Mouse (Mus musculus) heart, embryonic 11.5 days (tissue): ENCODE data around the gene Iqschfp. TPM values are rescaled to one million over a fixed set of nuclear protein-coding genes. Genes with fewer than 3 reads are reported as not detected.

Experiments used
- ATAC-seq: fragments of 200-750 bp; cut with Nextera tagmentation; replicated peaks from 2 replicates; pipeline ENCODE4 v1.8.0; 2017; ENCODE audit warnings: moderate library complexity; ENCODE audit not compliant: insufficient number of reproducible peaks, low FRiP score, low TSS enrichment
- H3K27ac ChIP-seq: fragments of 300-500 bp; sonication (generic); 2 replicates; pipeline ENCODE4 v1.5.1; 2014; ENCODE audit warnings: mild to moderate bottlenecking, low read depth, low read length
- H3K27me3 ChIP-seq: fragments of 300-500 bp; sonication (generic); 2 replicates; pipeline ENCODE4 v1.6.1; 2014; ENCODE audit warnings: mild to moderate bottlenecking, low read length, mixed read lengths; ENCODE audit not compliant: control insufficient read depth, insufficient read depth
- H3K36me3 ChIP-seq: fragments of 300-500 bp; sonication (generic); 2 replicates; pipeline ENCODE4 v1.6.1; 2014; ENCODE audit warnings: mild to moderate bottlenecking, low read length, moderate library complexity, mixed read lengths; ENCODE audit not compliant: control insufficient read depth, insufficient read depth
- H3K4me1 ChIP-seq: fragments of 300-500 bp; sonication (generic); 2 replicates; pipeline ENCODE4 v1.6.1; 2014; ENCODE audit warnings: low read length; ENCODE audit not compliant: control insufficient read depth, insufficient read depth
- H3K4me2 ChIP-seq: fragments of 300-500 bp; sonication (generic); 2 replicates; pipeline ENCODE4 v1.6.1; 2014; ENCODE audit warnings: mild to moderate bottlenecking, moderate library complexity
- H3K4me3 ChIP-seq: fragments of 300-500 bp; sonication (generic); 2 replicates; pipeline ENCODE4 v1.5.1; 2014; ENCODE audit warnings: low read depth, low read length
- H3K9ac ChIP-seq: fragments of 300-500 bp; sonication (generic); 2 replicates; pipeline ENCODE4 v1.6.1; 2014; ENCODE audit warnings: mild to moderate bottlenecking, low read depth, low read length, moderate library complexity
- H3K9me3 ChIP-seq: fragments of 300-500 bp; sonication (generic); replicated peaks from 2 replicates; pipeline ENCODE4 v1.6.1; 2016; ENCODE audit warnings: low read length; ENCODE audit not compliant: control insufficient read depth
- WGBS: fragments of 180-500 bp; shearing (Covaris S2); extraction: QIAGEN DNeasy Blood & Tissue Kit; methylation state at CpG from one replicate; pipeline ENCODE4 v1.1.7; 2014; ENCODE audit not compliant: insufficient replicate concordance; 5-methylcytosine and 5-hydroxymethylcytosine counted together
- polyA plus RNA-seq: library from polyadenylated mRNA; unstranded; fragments of >200 nt; fragmentation: Nextera tagmentation; extraction: Ambion mirVana; gene quantifications from 2 replicates; pipeline ENCODE4 v1.2.1, GENCODE M21; 2014

Iqschfp gene
- polyA plus RNA-seq, 1 experiment from 2014 or later = 0.26 TPM

DNA sequence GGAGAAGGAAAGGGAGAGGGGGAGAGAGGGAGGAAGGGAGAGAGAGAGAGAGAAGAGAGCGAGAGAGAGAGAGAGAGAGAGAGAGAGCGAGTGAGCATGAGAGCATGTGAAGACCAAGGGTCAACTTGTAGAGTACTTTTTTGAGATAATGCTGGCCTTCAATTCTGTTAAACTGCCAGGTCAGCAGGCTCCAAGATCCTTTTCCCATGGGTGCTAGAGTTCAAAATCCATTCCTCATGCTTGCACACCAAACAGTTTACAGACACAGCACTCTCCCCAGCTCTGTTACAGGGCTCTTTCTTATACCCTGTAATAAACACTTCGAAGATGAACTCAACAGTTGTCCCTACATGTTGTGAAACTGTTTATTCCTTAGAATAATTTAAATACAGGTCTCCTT, 622.7 kb downstream of the Iqschfp start:
- Histone ChIP-seq H3K4me1 (peaks cover 21% of the 10 kb centered on the region), H3K27me3 (no peaks in the 10 kb centered on the region), H3K4me3 (no peak overlapping the region), H3K9me3 (no peaks in the 10 kb centered on the region), H3K4me2 (no peak overlapping the region), H3K9ac (no peak overlapping the region), H3K36me3 (no peaks in the 10 kb centered on the region), H3K27ac (no peak overlapping the region)
- 93% methylated on average over 3 of the region's 3 CpGs for WGBS
- ATAC-seq = no peak

DNA sequence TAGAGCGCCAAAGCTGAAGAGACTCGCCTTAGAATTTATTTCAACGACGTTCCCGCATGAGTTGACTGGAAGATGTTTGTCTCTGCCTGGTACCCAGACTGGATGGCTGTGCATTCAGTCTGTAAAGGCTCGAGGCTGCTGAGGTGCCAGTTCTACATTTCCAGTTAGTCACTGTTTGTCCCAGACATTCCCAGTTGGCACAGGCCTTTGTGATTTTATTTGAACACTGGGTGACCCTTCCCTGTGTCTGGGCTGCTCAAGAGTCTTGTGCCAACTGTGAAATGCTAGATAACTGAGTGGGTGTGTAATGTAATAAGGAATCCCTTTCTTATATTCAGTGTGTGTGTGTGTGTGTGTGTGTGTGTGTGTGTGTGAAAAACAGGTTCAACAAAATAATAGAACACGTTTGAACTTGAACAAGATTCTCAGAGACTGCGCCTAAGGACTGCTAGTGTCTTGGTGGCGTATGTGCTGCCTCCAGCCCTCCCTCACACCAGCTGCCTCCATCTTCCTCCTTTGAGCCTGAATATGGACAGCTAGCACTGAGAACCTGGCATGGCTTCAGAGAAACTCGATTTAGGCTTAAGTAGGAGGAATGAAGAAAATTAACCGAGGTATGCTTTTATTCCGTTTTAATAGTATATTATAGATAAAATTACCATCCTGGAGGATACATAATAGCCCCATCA, 624.5 kb downstream of the Iqschfp start:
- ATAC-seq = no peak
- no peak overlapping the region for H3K4me3 ChIP-seq
- H3K27me3 ChIP-seq = no peaks in the 10 kb centered on the region
- no peaks in the 10 kb centered on the region for H3K9me3 ChIP-seq
- no peak overlapping the region for H3K9ac ChIP-seq
- peaks cover 11% of the 10 kb centered on the region; the same call in 1 of the 2 replicates for H3K4me1 ChIP-seq
- no peak overlapping the region for H3K27ac ChIP-seq
- no peaks in the 10 kb centered on the region for H3K36me3 ChIP-seq
- WGBS = 90% methylated on average over 12 of the region's 12 CpGs
- no peak overlapping the region for H3K4me2 ChIP-seq

DNA sequence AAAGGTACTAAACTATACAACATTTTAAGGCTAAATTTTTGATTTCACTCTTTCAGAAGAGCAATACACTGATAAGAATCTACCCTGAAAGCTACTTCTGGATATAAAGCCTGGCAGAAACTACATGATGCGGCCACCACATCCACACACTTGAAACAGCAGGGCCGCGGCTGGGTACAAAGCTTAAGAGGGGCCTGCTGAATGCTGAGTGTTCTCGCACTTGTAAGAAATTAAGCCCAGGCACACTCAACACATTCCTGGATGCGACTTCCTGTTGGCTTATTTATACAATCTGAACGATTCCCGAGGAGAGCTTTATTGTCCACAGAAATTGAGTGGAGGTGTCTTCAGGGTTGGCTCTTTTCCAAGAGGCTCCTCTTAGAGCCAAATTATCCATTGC, 625.2 kb downstream of the Iqschfp start:
- WGBS = 65% methylated on average over 7 of the region's 7 CpGs
- no peaks in the 10 kb centered on the region for H3K27me3 ChIP-seq
- no peak overlapping the region for H3K27ac ChIP-seq
- ATAC-seq = no peak
- H3K4me1 ChIP-seq = peaks cover 9% of the 10 kb centered on the region; the same call in 1 of the 2 replicates
- H3K4me2 ChIP-seq = no peak overlapping the region
- no peak overlapping the region for H3K4me3 ChIP-seq
- no peak overlapping the region for H3K9ac ChIP-seq
- no peaks in the 10 kb centered on the region for H3K9me3 ChIP-seq
- H3K36me3 ChIP-seq = no peaks in the 10 kb centered on the region

DNA sequence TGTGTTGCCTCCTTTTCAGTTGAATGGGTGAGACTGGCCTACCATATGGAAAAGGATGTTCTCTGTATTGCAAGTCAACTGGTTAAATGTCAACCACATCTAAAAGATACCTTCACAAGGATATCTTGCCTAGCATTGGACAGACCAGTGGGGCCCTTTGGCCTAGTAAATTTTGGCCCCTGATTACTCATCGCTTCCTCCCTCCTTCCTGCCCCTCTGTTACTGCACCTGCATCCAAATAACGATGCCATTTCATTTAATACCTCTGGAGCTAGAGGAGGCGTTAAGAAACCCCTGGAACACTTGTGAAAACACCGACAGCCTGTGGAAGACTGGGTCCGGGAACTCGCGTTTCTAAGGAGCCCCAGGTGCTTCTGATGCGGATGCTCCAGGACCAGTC, 626.0 kb downstream of the Iqschfp start:
- 88% methylated on average over 8 of the region's 8 CpGs for WGBS
- Histone ChIP-seq H3K36me3 (no peaks in the 10 kb centered on the region), H3K9me3 (no peaks in the 10 kb centered on the region), H3K4me2 (no peak overlapping the region), H3K4me3 (no peak overlapping the region), H3K9ac (no peak overlapping the region), H3K27ac (no peak overlapping the region), H3K4me1 (peaks cover 9% of the 10 kb centered on the region; the same call in 1 of the 2 replicates), H3K27me3 (no peaks in the 10 kb centered on the region)
- ATAC-seq = no peak

DNA sequence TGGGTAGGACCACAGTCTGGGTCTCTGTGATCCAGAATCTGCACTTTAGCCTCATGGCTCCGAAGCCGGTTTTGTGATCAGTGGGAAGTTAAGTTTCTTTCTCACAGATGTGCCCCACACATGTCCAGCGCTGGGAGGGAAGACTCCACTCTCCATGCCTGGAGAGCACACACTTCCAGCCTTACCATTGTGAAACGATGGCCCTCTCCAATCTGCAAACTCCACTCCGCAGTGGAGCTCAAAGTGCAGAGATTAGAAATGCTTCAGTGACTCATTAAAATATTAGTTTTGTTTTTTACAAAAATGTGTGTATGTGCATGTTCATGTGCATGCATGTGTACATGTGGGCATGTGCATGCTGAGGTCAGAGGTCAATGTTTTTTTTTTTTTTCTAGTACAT, 626.6 kb downstream of the Iqschfp start:
- H3K27me3 ChIP-seq = no peaks in the 10 kb centered on the region
- H3K36me3 ChIP-seq = no peaks in the 10 kb centered on the region
- ATAC-seq = no peak
- no peak overlapping the region for H3K4me3 ChIP-seq
- no peak overlapping the region for H3K27ac ChIP-seq
- WGBS = 91% methylated on average over 5 of the region's 5 CpGs
- no peak overlapping the region for H3K4me2 ChIP-seq
- no peak overlapping the region for H3K9ac ChIP-seq
- H3K4me1 ChIP-seq = peaks cover 7% of the 10 kb centered on the region; the same call in 1 of the 2 replicates
- no peaks in the 10 kb centered on the region for H3K9me3 ChIP-seq

DNA sequence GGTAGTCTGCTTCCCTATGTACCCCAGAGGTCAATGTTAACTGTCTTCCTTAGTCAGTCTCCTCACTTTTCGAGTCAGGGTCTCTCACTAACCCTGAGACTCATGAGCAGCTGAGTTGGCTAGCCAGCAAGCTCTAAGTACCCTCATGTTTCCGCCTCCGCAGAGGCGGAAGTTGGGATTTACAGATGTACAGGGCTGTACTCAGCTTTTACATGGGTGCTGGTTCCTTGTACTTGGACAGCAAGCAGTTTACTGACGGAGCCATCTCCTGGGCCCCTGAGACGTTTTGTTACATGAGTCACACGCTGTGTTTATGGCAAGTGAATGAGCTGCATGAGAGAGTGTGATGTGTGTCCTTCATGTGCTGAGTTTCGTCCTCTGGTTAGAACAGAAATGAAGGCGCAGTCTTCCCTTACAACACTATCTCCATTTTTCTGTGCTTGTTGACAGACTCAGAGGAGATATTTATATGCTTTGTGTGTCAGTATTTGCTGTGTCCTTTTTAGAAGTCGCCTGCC, 633.4 kb downstream of the Iqschfp start:
- no peak overlapping the region for H3K27ac ChIP-seq

DNA sequence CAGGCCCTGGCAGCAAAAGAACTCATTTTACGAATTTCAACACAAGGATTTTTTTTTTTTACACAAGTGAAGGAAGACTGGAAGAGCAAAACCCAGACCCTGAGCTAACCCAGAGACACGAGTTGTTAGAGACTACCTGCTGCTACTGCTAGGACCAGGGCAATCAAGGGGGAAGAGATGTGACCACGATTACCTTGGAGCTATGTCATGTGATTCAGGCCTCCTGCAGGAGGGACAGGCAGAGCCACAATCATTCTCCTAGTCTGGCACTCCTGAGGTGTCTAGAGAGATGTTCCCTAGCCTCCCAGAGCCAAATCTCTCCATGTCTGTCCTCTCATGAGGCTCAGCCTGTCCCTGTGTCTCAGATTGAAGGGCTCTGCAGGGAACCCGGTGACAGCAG, 634.4 kb downstream of the Iqschfp start:
- no peak for ATAC-seq
- 28% methylated on average over 4 of the region's 4 CpGs for WGBS
- H3K27me3 ChIP-seq = no peaks in the 10 kb centered on the region
- 0 out of 2 replicates have a peak overlapping the region, but pooled peaks have one; percentile 4 for H3K27ac ChIP-seq
- H3K4me3 ChIP-seq = no peak overlapping the region
- H3K4me1 ChIP-seq = peaks cover 15% of the 10 kb centered on the region
- 0 out of 2 replicates have a peak overlapping the region, but pooled peaks have one; percentile 49 for H3K9ac ChIP-seq
- H3K36me3 ChIP-seq = no peaks in the 10 kb centered on the region
- no peak overlapping the region for H3K4me2 ChIP-seq
- no peaks in the 10 kb centered on the region for H3K9me3 ChIP-seq

More for the DNA sequence above, 633.4 kb downstream of the Iqschfp start:
- whole genome bisulfite sequencing = 81% methylated on average over 10 of the region's 10 CpGs
- H3K36me3 ChIP-seq = no peaks in the 10 kb centered on the region
- H3K9me3 ChIP-seq = no peaks in the 10 kb centered on the region
- no peak overlapping the region for H3K4me2 ChIP-seq
- ATAC-seq = no peak
- no peaks in the 10 kb centered on the region for H3K27me3 ChIP-seq
- H3K4me1 ChIP-seq = peaks cover 15% of the 10 kb centered on the region
- H3K9ac ChIP-seq = no peak overlapping the region
- H3K4me3 ChIP-seq = no peak overlapping the region

DNA sequence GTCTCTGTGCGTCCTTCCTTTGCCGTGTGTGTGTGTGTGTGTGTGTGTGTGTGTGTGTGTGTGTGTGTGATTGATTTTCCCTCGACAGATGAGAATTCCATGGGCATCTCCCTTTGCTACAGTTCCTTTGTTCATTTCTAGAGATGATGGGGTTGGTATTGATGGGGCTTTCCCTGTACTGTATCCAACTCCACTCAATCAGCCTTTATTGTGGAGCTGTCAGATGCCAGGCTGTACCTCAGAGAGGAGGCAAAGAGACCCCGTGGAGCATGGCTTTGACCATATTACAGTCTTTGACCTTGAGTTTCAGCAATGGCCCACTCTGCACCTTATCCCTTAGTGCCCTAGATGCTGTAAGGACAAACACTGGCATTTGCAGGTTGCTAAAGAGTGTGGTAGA, 635.1 kb downstream of the Iqschfp start:
- H3K36me3 ChIP-seq = no peaks in the 10 kb centered on the region
- H3K9me3 ChIP-seq = no peaks in the 10 kb centered on the region
- no peak overlapping the region for H3K27ac ChIP-seq
- no peak overlapping the region for H3K4me3 ChIP-seq
- H3K27me3 ChIP-seq = no peaks in the 10 kb centered on the region
- no peak for ATAC-seq
- no peak overlapping the region for H3K4me2 ChIP-seq
- H3K4me1 ChIP-seq = peaks cover 18% of the 10 kb centered on the region
- WGBS = 64% methylated on average over 4 of the region's 4 CpGs
- no peak overlapping the region for H3K9ac ChIP-seq

DNA sequence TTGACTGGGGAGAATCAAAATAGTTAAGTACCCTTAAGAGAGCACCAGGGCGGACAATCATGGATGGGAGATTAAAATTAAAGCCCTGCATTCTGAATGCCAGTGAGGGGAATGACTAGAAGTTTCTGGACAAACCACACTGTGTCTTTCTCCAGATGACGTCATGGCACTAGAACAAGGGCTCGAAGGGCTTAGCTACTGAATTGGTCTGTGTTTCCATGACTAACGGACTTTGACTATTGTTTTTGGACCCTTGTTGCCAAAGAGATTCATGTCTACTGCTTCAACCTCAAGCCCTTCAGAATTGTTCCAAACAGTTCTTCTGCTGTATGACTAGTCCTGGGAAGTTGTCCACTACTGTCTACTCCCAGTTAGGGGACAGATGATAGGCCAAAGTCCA, 639.9 kb downstream of the Iqschfp start:
- 81% methylated on average over 4 of the region's 4 CpGs for WGBS
- H3K4me3 ChIP-seq = no peak overlapping the region
- ATAC-seq = no peak
- no peaks in the 10 kb centered on the region for H3K36me3 ChIP-seq
- H3K9me3 ChIP-seq = no peaks in the 10 kb centered on the region
- no peak overlapping the region for H3K4me2 ChIP-seq
- peaks cover 23% of the 10 kb centered on the region for H3K4me1 ChIP-seq
- H3K27me3 ChIP-seq = no peaks in the 10 kb centered on the region
- H3K9ac ChIP-seq = no peak overlapping the region
- H3K27ac ChIP-seq = no peak overlapping the region
